Mouse (Mus musculus): ENCODE measurements at regions not wholly inside any gene's neighbourhood (a gene's known extent, or its start where the extent isn't known, plus 50 kb on each side); places are given as distances from the start of the nearest gene placed in this dataset.

DNA sequence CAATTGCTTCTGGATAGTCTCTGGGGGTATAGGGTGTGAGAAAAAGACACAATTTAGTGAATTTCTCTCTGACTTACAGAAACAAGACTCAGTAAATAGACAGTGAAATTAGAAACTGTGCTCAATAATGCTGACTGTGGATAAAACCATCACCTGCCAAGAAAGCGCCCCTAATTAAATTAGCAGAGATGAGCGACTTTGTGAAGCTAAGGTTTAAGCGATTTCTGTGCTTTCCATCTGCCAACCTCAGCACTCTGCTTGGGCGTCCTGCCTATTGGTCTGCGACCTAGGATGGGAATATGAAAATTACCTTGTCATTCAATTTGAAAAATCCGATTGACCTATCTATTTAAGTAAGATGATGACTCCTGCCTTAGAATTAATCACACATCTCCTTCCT is 570.5 kb downstream of the Lmo7 start:
- Histone ChIP-seq H3K36me3 (ENCODE audit: control insufficient read depth, insufficient read depth, low read length) (no peaks in the 10 kb centered on the region), H3K27me3 (ENCODE audit: control insufficient read depth, insufficient read depth, low read length) (no peaks in the 10 kb centered on the region), H3K27ac (ENCODE audit: control insufficient read depth, insufficient read depth, low read depth, low read length) (no peak overlapping the region), H3K4me1 (ENCODE audit: control insufficient read depth, insufficient read depth, low read length) (peaks cover 2% of the 10 kb centered on the region; the same call in 1 of the 2 replicates), H3K4me3 (ENCODE audit: control insufficient read depth, low read depth, low read length) (no peak overlapping the region)
- TF ChIP-seq CTCF (IDR thresholded peaks at IDR 0.05; ENCODE audit: control insufficient read depth, insufficient read depth, insufficient replicate concordance, low read depth, low read length), result no peak
- TF ChIP-seq POLR2A (IDR thresholded peaks at IDR 0.05; ENCODE audit: control insufficient read depth, low read depth, low read length), result no peak

- Histone ChIP-seq H3K4me1 (ENCODE audit: control insufficient read depth, insufficient read depth, low read length) (no peaks in the 10 kb centered on the region), H3K4me3 (ENCODE audit: control insufficient read depth, low read depth, low read length) (no peak overlapping the region), H3K27ac (ENCODE audit: control insufficient read depth, insufficient read depth, low read depth, low read length) (no peak overlapping the region), H3K27me3 (ENCODE audit: control insufficient read depth, insufficient read depth, low read length) (no peaks in the 10 kb centered on the region), H3K36me3 (ENCODE audit: control insufficient read depth, insufficient read depth, low read length) (no peaks in the 10 kb centered on the region)
- TF ChIP-seq POLR2A (IDR thresholded peaks at IDR 0.05; ENCODE audit: control insufficient read depth, low read depth, low read length) (no peak), CTCF (IDR thresholded peaks at IDR 0.05; ENCODE audit: control insufficient read depth, insufficient read depth, insufficient replicate concordance, low read depth, low read length) (no peak)
Observed at GRCm38 (mm10) chr14:102291361-102291760, 561.6 kb downstream of the Lmo7 start.

DNA sequence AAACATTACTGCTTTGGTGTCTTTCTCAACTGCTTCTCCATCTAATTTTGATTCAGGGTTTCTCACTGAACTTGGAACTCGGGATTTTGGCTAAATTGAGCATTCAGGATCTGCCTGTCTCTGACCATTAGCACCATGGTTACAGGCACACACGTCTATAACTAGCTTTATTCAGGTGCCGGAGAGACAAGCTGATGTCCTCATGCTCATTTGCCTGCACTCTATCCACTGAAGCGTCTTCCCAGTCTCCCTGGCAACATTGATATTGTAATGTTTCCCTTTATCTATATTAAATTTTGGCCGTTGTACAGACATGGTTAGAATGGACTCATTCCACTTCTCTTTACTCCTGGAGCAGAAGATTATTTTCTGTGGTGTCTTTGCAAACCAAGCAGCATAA is 520.3 kb downstream of the Lmo7 start:
- Histone ChIP-seq H3K4me3 (ENCODE audit: control insufficient read depth, low read depth, low read length) (no peak overlapping the region), H3K27me3 (ENCODE audit: control insufficient read depth, insufficient read depth, low read length) (no peaks in the 10 kb centered on the region), H3K4me1 (ENCODE audit: control insufficient read depth, insufficient read depth, low read length) (no peaks in the 10 kb centered on the region), H3K27ac (ENCODE audit: control insufficient read depth, insufficient read depth, low read depth, low read length) (no peak overlapping the region), H3K36me3 (ENCODE audit: control insufficient read depth, insufficient read depth, low read length) (no peaks in the 10 kb centered on the region)
- TF ChIP-seq CTCF (IDR thresholded peaks at IDR 0.05; ENCODE audit: control insufficient read depth, insufficient read depth, insufficient replicate concordance, low read depth, low read length), result no peak
- TF ChIP-seq POLR2A (IDR thresholded peaks at IDR 0.05; ENCODE audit: control insufficient read depth, low read depth, low read length), result no peak

DNA sequence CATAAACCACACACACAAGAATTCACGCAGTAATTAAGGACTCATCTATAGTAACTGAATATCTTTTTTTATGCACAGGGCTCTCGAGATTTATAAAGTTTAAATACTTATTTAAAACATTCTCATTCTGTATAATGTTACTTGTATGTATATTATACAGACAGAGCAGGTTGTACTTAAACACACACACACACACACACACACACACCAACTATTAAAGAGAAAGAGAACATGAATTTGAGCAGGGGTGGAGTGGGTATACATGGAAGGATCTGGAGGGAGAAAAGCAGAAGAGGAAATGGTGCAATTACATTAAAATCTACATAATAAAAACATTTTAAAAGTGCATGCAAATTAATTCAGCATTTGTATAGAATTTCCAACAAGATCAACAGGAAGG is 518.8 kb downstream of the Lmo7 start:
- no peaks in the 10 kb centered on the region for H3K36me3 ChIP-seq (ENCODE audit: control insufficient read depth, insufficient read depth, low read length)
- H3K4me3 ChIP-seq (ENCODE audit: control insufficient read depth, low read depth, low read length), result no peak overlapping the region
- TF ChIP-seq POLR2A (IDR thresholded peaks at IDR 0.05; ENCODE audit: control insufficient read depth, low read depth, low read length), result no peak
- TF ChIP-seq CTCF (IDR thresholded peaks at IDR 0.05; ENCODE audit: control insufficient read depth, insufficient read depth, insufficient replicate concordance, low read depth, low read length), result no peak
- no peak overlapping the region for H3K27ac ChIP-seq (ENCODE audit: control insufficient read depth, insufficient read depth, low read depth, low read length)
- H3K4me1 ChIP-seq (ENCODE audit: control insufficient read depth, insufficient read depth, low read length), result no peaks in the 10 kb centered on the region
- no peaks in the 10 kb centered on the region for H3K27me3 ChIP-seq (ENCODE audit: control insufficient read depth, insufficient read depth, low read length)

- Histone ChIP-seq H3K4me3 (ENCODE audit: control insufficient read depth, low read depth, low read length) (no peak overlapping the region), H3K27ac (ENCODE audit: control insufficient read depth, insufficient read depth, low read depth, low read length) (no peak overlapping the region), H3K27me3 (ENCODE audit: control insufficient read depth, insufficient read depth, low read length) (no peaks in the 10 kb centered on the region), H3K36me3 (ENCODE audit: control insufficient read depth, insufficient read depth, low read length) (no peaks in the 10 kb centered on the region), H3K4me1 (ENCODE audit: control insufficient read depth, insufficient read depth, low read length) (no peaks in the 10 kb centered on the region)
- no peak for TF ChIP-seq CTCF (IDR thresholded peaks at IDR 0.05; ENCODE audit: control insufficient read depth, insufficient read depth, insufficient replicate concordance, low read depth, low read length)
- TF ChIP-seq POLR2A (IDR thresholded peaks at IDR 0.05; ENCODE audit: control insufficient read depth, low read depth, low read length), result no peak
Observed at GRCm38 (mm10) chr14:102248023-102248422, 518.3 kb downstream of the Lmo7 start.

GRCm38 (mm10) chr14:102243806-102244536 is 514.2 kb downstream of the Lmo7 start:
- H3K36me3 ChIP-seq (ENCODE audit: control insufficient read depth, insufficient read depth, low read length), result no peaks in the 10 kb centered on the region
- H3K27me3 ChIP-seq (ENCODE audit: control insufficient read depth, insufficient read depth, low read length), result no peaks in the 10 kb centered on the region
- TF ChIP-seq POLR2A (IDR thresholded peaks at IDR 0.05; ENCODE audit: control insufficient read depth, low read depth, low read length), result no peak
- no peak for TF ChIP-seq CTCF (IDR thresholded peaks at IDR 0.05; ENCODE audit: control insufficient read depth, insufficient read depth, insufficient replicate concordance, low read depth, low read length)

GRCm38 (mm10) chr14:102216581-102217368 is 487.0 kb downstream of the Lmo7 start:
- Histone ChIP-seq H3K4me3 (ENCODE audit: control insufficient read depth, low read depth, low read length) (no peak overlapping the region), H3K4me1 (ENCODE audit: control insufficient read depth, insufficient read depth, low read length) (no peaks in the 10 kb centered on the region), H3K27me3 (ENCODE audit: control insufficient read depth, insufficient read depth, low read length) (no peaks in the 10 kb centered on the region), H3K27ac (ENCODE audit: control insufficient read depth, insufficient read depth, low read depth, low read length) (no peak overlapping the region), H3K36me3 (ENCODE audit: control insufficient read depth, insufficient read depth, low read length) (no peaks in the 10 kb centered on the region)
- TF ChIP-seq CTCF (IDR thresholded peaks at IDR 0.05; ENCODE audit: control insufficient read depth, insufficient read depth, insufficient replicate concordance, low read depth, low read length) (no peak), POLR2A (IDR thresholded peaks at IDR 0.05; ENCODE audit: control insufficient read depth, low read depth, low read length) (no peak)

More at GRCm38 (mm10) chr14:102243806-102244536, 514.2 kb downstream of the Lmo7 start:
- Histone ChIP-seq H3K4me1 (ENCODE audit: control insufficient read depth, insufficient read depth, low read length) (no peaks in the 10 kb centered on the region), H3K27ac (ENCODE audit: control insufficient read depth, insufficient read depth, low read depth, low read length) (no peak overlapping the region), H3K4me3 (ENCODE audit: control insufficient read depth, low read depth, low read length) (no peak overlapping the region)
